Mouse (Mus musculus) ES-E14 (cell line): ENCODE data around the gene Marcksl1.

ENCODE experiments used
- HCFC1 ChIP-seq: IDR thresholded peaks from 2 replicates; pipeline ENCODE4 v1.6.1; 2012; ENCODE audit warnings: low read length, inconsistent platforms, borderline replicate concordance; ENCODE audit not compliant: insufficient read depth
- ZNF384 ChIP-seq: IDR thresholded peaks from 2 replicates; pipeline ENCODE4 v1.6.1; 2012; ENCODE audit warnings: low read depth, low read length, inconsistent platforms

DNA sequence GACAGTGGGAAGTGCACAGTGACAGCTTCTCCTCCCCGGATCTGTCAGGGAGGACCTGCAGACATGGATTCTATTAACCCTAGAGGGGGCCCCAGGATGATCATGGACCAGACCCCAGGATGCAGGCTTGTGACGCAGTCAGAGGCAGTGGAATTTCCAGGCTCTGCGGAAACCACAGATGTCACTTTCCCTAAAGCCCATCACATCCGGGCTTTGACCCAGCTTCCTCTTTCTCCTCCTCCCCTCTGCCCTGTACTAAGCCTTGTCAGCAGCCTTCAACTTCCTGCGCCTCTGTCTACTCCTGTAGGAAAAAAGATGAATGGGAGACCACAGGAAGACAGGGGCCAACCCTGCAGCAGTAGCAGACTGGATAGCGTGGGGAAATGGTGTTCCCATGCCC, 16.8 kb upstream of the Marcksl1 start:
- TF ChIP-seq HCFC1 (no peak), ZNF384 (no peak)
